Mouse (Mus musculus): ENCODE measurements around the gene Fam180a.
"Not testable (repeated sequence)": the region's sequence is repeated elsewhere in the genome, so short reads cannot be mapped to it uniquely, and the experiment has no call there.

Fam180a gene

DNA sequence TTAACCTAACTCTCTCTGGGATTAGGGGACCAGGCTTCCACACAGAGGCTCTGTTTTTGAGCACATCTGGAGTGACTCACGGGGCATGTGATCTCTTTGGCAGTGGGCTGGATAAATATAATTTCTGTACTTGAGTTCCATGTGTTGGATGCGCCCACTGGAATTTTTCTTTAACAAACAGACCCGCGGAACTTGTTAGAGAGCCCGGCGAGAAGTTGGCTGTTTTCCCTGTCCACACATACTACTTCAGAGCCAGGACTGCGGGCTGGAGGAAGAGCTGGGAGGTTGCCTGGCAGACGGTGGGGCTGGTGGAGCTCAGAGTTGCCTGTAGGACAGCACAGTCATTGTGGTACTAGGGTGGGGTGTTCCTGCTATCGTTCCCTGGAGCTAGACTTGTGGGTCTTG is at the start of gene Fam180a:
Gene Fam180a, minus strand, starts transcription at position 31 of the 405 bp plus-strand sequence.
- DNase-seq = no peak

DNA sequence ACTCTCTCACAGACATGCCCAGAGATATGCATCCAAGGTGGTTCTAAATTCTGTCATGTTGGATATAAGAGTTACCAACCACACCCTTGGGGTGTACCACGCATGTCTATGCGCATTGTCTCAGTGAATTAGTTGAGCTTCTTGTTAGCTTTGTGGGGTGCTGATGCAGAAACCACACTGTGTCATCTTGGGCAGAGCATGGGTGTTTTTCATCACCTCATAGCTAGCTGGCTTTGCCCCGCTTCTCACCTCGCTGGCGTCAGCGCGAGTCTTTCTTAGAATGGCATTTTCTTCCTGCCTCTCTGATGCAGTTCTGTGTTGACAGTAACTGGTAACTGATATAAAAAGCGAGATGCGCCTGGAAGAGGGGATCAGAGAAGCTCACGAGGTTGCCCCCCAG is 48.1 kb upstream of the Fam180a start:
- no peak for DNase-seq

DNA sequence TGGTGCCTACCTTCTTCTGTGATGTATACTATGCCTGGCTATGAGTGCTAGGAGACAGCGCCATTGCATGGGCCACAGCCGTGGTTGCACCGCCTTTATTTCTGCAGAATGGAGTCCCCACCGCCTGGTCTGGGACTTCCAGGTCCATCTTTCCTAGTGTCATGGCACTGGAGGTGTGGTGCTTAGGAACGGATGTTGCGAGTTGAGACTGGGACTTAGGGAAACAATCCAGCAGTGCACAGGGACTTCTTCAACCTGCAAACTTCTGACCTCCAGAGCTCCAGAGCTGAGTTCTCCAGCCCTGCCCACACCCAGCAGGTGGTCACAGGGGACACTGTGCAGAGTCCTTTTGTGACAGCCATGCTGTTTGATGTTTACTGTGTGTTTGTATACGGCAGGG is 44.4 kb upstream of the Fam180a start:
- DNase-seq = no peak

DNA sequence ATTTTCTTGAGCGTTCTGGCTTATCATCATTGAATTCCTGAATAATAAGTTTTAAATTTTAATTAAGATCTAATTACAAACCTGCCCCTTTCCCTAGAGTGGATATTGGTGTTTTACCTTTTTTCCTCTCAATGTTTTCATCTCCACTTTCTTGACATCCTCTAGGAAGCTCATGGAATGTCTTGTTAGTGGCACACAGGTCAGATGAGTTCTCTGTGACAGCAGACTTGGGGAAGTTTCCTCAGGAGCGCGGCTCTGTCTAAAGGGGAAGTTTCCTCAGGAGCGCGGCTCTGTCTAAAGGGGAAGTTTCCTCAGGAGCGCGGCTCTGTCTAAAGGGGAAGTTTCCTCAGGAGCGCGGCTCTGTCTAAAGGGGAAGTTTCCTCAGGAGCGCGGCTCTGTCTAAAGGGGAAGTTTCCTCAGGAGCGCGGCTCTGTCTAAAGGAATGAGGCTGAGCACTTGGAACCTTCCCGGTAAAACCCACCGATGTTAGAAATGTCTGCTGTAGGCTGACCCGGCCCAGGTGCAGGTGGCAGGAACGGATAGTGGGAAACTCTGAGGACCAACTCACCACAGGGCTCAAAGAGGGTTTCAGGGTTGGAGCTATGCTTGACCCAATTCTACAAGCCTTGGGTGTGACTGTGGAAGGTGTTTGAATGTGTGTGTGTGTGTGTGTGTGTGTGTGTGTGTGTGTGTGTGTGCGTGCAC is 43.8 kb upstream of the Fam180a start:
- DNase-seq = not testable (repeated sequence)

DNA sequence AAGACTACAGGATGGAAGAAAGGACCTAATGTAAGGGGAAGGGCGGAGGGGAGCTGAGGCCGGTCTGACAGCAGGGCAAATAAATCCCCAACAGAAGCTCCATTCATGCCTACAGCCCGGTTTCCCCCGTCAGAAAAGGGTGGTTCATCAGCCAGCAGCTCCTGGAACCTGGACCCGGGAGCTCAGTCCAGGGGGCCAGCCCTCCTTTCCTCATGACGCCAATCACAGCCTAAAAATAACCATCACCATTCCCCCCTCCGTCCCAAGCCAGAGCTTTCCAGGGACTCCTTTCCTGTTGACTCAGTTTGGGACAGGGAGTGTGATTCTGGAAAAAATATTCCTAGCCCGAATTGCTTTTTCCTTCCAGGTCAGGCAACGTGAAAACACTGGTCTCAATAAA is 36.7 kb upstream of the Fam180a start:
- DNase-seq = no peak

DNA sequence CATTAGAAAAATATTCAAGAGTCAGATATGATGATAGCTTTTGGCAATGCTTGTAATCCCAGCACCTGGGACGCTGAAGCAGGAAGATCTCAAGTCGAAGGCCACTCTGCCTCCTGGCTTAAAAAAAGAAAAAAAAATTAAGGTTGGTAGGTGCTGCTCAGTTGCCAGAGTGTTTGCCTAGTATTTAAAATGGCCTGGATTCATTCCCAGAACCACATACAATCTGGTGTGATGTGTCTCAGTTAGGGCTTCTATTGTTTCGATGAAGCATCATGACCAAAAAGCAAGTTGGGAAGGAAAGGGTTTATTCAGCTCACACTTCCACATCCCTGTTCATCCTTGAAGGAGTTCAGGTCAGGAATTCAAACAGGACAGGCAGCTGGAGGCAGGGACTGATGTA is 29.4 kb upstream of the Fam180a start:
- DNase-seq = no peak

DNA sequence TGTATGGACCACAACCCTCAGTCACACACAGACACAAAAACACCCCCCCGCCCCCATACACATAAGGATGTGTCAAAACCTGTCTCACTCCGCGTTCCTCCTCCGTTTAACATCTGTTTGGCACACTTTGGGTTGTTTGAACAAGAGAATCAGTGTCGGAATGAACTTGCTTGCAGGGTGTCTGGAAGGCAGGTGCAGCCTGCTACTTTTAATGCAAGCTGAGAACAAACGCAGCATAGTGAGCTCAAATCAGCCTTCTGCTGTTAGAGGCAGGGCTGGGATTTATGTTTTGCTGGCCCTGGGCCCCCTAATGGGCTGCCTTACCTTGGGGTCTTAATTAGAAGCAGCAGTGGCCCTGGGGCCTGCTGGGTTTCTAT is 28.7 kb upstream of the Fam180a start:
- DNase-seq = no peak

DNA sequence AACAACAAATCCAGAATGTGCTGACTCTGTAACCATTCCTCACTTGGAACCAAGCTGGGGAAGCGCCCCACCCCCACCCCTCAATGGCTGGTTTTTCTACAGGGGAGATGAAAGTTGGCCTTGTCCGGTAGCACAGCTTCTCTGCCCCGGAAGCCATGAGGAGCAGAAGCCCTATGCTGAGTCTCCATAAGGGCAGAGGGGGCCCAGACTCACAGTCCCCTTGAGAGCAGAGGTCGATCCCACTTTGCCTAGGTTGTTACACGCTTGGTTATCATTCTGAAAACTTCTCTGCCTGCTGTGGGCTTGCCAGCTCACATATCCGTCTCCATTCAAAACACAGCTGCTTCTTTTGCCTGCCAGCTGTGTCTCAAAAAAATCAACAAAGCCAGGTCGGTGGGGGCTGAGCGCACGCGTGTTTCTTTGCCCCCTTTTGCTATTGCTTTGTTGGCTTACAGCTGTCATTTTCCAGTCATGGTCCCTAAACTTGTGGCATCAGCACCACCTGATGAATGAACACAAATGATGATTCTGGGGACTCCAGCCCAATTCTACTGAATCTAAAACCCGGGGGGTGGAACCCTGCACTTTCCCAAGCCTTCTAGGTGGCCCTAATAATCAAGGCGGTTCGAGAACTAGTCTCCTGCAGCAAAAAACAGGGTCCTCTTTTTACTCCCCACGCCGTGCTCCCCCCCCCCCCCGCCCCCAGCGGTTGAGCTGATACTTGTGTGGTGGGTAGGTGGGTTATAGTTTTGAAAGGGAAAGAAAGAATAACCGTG is 28.1 kb upstream of the Fam180a start:
- DNase-seq = no peak

DNA sequence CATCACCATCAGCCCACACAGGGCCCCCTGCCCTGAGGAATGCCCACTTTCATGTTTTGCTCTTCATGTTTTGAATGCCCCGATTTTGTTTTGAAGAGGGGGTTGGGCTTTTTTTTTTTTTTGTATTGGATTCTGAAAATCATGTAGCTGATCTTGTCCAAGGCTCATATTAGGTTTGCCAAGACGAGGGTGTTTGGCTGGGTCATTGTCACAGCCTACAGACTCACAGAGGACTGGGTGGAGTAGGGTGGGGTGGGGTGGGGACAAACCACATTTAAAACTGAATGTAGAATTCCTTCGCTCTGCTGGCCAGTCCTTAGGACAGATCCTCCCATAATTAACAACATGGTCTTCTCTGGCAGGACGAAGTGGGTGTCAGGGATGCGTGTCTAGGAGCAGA is 27.5 kb upstream of the Fam180a start:
- DNase-seq = no peak

DNA sequence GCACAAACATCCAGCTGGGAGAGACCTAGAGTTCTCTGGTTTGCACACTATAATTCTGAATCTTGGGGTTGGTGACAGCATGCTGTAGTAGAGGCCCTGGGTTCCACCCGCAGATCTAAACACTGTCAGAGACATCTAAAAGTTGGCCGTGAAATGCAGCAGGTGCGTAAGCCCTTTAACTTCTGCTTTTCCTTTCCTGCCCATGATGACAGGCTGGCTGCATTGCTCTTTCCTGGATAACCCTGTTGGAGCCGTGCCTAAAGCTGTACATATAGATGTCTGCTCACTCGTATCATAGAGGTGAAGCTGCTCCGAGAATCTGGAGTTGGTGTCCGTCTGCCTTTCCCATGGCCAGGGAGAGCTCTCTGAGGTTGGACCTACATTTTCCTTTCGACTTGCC is 26.9 kb upstream of the Fam180a start:
- no peak for DNase-seq

DNA sequence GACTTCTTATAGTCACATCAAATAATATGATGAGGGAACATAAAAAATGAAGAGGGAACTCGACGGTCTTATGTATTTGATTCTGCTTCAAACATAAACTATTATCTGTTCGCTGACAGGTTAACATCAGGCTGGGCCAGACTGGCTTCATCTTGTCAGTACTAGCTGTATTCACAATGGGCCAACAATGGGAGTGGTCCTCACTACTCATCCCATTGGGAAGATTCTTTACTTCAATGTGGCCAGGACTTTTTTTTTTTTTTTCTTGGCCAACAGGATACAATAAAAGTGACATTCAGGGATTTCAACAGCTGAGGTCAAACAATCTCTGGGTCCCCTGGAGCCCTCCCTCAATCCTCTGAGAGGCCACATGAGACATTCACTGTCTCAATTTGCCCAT is 25.9 kb upstream of the Fam180a start:
- no peak for DNase-seq

DNA sequence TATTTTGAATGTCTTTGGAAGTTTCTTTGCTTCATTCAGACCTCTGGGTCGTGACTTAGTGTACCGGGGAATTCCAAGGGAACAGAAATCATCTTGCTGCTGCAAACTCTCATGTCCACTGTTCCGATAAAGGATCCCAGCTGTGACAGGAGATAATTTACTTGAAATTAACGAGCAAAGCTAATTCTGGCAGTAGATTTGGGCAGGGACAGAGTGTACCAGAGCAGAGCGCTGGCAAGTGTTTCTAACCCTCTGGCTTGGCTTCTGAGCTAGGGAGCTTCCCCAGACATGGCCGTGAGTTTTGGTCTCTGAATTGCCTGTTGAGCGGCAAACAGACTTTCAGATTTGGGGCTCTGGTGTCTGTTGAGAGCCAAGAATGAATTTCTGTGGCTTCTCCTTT is 23.8 kb upstream of the Fam180a start:
- DNase-seq = no peak

DNA sequence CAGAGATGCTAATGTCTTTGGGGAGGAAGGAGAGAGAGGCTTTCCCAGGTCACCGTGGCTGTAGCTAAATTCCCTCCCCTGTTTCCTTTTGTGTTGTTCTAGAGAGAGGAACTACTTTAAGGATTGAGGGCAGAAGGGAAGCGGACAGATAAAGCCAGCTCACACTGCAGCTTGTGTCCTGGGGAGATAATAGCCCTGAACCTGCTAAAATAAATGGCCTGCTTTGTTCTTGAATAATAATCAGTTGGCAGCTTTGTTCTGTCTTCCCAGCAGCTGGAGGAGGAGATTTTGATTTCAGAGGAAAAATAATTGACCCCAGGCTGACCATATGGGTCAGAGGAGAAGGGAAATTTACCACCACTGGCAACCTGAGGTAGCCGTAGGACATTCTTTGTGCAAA is 12.7 kb upstream of the Fam180a start:
- no peak for DNase-seq

DNA sequence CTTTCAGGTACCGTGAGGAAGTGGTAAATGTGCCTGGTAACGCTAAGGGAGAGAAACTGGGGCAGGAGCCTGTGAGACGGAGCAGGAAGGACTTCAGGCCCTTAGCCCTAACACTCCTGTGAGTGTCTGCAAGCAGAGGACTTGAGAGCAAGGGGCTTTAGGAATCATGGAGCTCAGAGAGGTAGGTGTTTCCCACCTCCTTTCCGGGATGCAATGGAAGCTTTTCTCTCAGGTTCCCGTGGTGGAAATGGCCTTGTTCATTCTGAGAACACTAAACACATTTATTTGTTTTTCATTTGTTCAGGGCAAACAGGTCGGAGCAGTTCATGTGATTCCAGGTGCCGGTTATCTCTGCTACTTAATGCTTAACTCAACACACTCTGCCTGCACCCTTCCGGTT is 11.9 kb upstream of the Fam180a start:
- no peak for DNase-seq

DNA sequence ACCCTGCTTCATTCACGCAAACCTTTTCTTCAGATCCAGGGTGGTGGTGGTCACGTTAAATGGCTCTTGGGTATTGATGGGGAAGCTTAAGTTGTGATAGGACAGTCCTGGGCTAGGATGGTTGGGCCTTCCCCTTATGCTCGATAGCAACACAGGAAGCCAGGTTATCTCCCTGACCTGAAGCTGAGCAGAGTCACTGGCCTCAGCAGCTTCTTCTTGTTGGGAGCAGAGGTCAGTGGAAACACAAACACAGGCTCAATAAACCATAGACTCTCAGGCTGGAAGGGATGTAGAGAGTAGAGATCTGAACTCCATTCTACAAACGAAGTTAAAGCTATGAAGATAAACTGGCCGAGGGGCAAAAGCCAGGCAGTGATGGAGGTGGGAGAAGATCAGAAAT is 9.5 kb upstream of the Fam180a start:
- no peak for DNase-seq

DNA sequence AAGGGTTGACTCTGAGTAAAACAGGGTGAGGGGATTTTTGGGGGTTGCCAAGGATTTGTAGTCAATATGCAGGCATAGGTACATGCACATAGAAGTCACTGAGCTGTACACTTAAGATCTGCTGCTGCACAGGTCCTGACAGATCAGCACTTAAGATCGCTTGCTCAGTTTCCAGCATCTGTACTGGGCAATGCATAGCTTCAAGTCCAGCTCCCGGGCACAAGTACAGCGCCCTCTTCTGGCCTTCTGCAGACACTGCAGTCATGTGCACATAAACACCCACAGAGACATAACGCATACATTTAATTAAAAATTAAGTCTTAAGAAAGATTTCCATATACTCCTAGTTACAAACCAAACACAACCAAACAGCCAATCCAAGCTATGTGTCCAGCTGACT is 8.3 kb upstream of the Fam180a start:
- DNase-seq = no peak

DNA sequence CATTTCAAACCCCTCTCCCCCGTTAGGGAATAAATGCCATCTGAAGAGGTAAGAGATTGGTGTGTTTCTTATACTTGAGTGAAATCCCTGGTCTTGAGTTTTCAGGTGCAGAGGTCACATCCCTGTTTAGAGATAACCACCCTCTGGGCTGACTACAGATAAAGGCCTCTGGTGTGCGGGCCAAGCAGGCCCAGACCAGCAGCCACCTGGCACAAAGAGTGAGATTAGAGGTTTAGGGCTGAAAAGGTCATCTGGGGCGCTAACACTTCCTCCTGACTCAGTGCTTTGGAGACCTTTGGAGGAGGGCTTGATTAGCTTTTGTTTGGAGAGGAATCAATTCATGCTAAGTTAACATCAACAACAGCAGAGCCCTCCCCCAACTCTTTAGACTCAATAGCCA is 7.7 kb upstream of the Fam180a start:
- no peak for DNase-seq

DNA sequence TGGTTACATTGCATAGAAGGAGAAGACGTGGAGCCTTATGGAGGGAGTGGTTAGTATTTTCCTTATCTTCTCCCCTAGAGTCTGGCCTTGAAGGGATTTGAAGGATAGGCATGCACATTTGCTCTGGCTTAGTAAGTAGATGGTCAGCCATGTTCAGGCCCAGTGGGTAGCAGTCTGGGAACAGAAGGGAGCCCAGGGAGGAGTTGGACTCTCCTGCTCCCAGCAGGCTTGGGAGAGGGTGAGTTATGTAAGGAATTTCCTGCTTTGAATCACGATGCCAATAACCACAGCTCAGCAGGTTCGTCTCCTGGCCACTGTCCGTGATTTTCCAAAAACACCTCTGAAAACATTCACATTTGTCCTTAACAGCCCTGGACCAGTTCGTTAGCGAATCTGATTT is 4.9 kb upstream of the Fam180a start:
- DNase-seq = no peak

DNA sequence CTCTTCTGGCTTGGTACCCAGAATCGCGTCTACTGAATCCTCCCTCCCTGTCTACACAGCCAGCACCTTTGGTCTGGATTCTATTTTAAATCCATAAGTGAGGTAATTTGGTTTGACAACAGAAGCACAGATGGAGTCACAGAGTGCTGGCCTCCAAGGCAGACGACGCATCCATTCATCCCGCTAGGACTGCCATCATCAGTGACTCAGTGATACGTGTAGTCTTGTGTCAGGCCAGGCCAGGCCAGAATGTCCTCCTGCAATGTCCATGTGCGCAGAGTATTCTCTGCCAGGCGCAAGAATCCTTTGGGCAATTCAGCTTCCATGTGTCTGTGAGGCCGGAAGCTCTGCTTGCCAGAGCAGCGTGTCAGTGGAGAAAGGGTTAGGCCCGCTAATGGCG is 4.0 kb upstream of the Fam180a start:
- DNase-seq = no peak

DNA sequence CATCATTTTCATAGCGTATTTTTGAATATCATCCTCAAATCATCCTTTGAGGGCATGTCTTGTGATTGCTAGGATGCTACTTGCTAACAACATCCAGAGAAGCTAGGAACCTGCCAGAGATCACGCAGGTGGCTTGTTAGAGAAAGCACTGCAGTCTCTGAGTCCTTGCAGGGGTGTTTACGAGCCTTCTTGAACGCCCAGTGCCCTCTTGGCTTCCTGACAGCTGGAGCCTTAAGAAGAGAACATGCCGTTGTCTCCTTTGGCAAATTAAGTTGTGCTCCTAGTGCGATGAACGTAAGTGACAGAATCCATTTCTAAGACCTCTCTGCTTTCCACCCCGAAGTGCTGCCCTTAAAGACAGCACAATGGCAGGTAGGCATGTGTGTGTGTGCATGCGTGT is 1.6 kb downstream of the Fam180a start:
- DNase-seq = no peak

DNA sequence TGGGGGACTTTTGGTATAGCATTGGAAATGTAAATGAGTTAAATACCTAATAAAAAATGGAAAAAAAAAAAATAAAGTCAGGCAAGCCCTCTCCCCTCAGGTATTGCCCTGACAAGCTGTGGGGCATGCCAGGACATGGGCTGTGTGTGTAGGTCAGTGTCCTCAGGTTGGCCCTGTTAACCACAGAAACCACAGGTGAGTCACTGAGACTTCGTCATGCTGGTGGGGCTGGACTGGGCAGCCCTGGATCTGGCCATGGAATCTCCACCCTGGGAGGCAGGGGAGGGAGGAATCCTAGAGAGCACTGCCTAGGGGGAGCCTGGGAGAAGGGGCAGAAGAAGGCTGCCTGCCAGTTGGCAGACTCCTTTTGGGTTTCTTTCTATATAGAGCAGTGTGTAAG is 2.9 kb downstream of the Fam180a start:
- DNase-seq = no peak

DNA sequence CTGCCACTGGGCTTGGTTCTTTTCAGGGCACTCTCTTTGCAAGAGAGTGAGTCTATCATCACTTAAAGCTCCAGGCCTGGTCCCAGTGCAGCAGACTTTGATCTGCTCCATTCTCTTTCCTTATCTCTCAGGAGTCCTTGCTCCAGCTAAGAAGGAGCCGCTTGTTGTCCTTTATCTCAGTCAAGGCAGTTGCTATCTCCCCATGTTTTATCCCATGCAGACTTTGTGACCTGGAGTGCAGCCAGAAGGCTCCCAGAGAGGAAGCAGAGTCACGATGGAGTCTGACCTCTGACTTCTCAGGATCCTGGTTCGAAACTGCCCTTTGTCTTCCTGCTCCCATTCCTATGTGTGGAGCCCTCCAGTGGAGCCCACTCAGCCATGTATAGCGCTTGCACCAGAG is 4.8 kb downstream of the Fam180a start:
- DNase-seq = no peak

DNA sequence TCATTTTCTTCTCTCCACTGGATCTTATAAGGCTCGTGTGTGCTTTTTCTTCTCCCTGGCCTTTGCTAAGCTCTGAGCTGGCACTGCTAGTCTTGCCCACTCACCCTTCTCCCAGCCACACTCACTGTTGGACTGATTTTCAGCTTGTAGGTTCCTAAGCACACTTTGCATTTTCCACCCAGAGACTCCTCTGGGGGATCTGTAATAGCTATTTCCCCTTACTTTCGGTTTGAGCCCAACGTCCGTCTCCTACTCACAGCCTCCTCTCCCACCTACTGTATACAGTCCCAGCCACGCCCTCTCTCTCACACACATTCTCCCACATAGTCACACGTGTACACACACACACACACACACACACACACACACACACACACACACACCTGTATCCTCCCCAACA is 6.1 kb downstream of the Fam180a start:
- no peak for DNase-seq

DNA sequence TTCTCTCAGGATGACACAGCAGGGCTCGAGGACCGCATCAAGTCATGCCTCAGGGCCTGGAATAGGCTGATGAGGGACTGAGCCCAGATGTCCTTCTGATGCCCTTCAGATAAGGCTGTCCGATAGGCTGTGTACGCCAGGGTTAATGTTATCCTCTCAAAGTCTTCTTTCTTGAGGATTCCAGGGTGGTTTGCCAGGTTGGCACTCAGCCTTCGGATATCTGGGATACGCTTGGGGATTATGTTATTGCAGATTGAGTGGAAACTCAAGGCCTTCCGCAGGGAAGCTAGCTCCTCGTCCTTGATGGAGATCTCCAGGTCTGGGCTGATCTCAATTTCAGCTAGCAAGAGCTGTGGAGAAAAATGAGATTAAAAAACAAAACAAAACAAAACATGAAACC is 12.4 kb downstream of the Fam180a start:
- DNase-seq = no peak

DNA sequence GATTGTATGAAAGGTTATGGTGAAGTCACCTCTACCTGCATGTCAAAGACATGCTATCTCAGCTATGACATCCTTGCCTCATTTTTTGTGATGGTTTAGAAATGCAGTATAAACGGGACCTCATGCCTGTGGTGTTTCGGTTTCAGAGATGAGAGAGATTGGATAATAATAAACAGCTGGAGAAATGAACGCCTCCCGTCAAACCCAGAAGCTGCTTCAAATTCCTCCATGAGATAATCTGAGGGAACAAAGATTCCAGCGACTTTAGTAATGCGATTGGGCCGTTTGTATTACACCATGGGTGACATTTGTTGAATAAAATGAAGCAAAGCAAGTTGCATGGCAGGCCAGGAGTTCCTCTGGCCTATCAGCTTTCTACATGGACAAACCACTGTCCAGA is 16.5 kb downstream of the Fam180a start:
- DNase-seq = no peak

All from thymus, postnatal 36 days (tissue).